Mouse (Mus musculus): Measurements from ENCODE around the gene Bod1. TPM values are rescaled to one million over a fixed set of nuclear protein-coding genes. Genes with fewer than 3 reads are reported as not detected.
A peak's percentile ranks its signal among the peaks of the same experiment; 100 is the strongest.

The Bod1 gene
- polyA plus RNA-seq, 1 experiment from 2014 or later: 133 TPM

- Histone ChIP-seq H3K4me2 (no peak overlapping the region), H3K4me1 (replicated peaks) (no peaks in the 10 kb centered on the region), H3K27ac (replicated peaks) (no peak overlapping the region), H3K9me3 (no peaks in the 10 kb centered on the region), H3K27me3 (no peaks in the 10 kb centered on the region), H3K36me3 (peaks cover 55% of the 10 kb centered on the region), H3K9ac (no peak overlapping the region), H3K4me3 (no peak overlapping the region)
- WGBS: 82% methylated on average over 5 of the region's 5 CpGs
- ATAC-seq (ENCODE audit: low FRiP score, low read depth): no peak
Measured at GRCm38 (mm10) chr11:31662872-31663446, 8.7 kb downstream of the Bod1 start.

DNA sequence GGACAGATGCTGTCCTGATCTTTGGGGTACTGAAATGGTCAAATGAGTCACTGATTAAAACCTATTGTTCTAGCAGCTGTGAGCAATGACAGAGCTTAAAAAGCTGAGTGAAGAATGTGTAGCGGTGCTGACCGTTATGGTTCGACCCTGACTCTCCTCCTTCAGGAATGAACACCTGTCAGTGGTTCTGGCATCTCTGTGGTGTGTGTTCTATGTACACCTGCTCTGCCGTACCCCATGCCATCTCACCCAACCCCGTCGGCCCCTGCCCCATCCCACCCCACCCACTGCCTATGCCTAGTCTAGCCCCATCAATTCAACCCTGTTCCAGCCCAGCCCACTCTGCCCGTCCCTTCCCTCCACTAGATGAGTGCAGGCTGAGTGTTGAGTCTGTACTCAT, 9.5 kb downstream of the Bod1 start:
- H3K36me3 ChIP-seq: peaks cover 49% of the 10 kb centered on the region
- no peak for ATAC-seq (ENCODE audit: low FRiP score, low read depth)

DNA sequence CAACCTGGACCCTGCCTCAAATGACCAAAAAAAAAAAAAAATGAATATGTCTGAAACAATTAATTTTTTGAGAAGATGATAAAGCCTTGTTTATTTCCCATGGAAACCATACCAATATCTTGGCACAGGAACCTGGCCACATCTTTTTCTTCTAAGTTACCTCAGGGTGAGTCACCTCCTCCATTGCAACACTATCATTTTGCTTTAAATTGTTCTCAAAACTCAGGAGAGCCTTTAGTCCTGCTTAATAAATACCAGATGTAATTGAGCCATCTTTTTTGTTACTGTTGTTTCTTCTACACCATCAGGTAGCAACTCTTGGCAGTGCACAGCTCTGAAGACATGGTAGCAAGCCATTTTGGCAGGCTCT, 13.9 kb downstream of the Bod1 start:
- no peak overlapping the region for H3K9ac ChIP-seq
- H3K4me2 ChIP-seq: no peak overlapping the region
- no peaks in the 10 kb centered on the region for H3K27me3 ChIP-seq
- ATAC-seq (ENCODE audit: low FRiP score, low read depth): no peak
- no peak overlapping the region for H3K4me3 ChIP-seq
- no peaks in the 10 kb centered on the region for H3K4me1 ChIP-seq (replicated peaks)
- 0 out of 2 replicates have a peak, but pooled peaks cover 6% of the 10 kb centered on the region for H3K36me3 ChIP-seq
- H3K9me3 ChIP-seq: no peaks in the 10 kb centered on the region
- no peak overlapping the region for H3K27ac ChIP-seq (replicated peaks)

More for the DNA sequence above, 9.5 kb downstream of the Bod1 start:
- no peaks in the 10 kb centered on the region for H3K27me3 ChIP-seq
- no peak overlapping the region for H3K27ac ChIP-seq (replicated peaks)
- no peak overlapping the region for H3K4me2 ChIP-seq
- H3K9me3 ChIP-seq: no peaks in the 10 kb centered on the region
- H3K9ac ChIP-seq: no peak overlapping the region
- WGBS: 84% methylated on average over 7 of the region's 7 CpGs
- H3K4me3 ChIP-seq: no peak overlapping the region
- H3K4me1 ChIP-seq (replicated peaks): no peaks in the 10 kb centered on the region

- no peaks in the 10 kb centered on the region for H3K9me3 ChIP-seq
- H3K27me3 ChIP-seq: no peaks in the 10 kb centered on the region
- no peak overlapping the region for H3K4me3 ChIP-seq
- 0 out of 2 replicates have a peak, but pooled peaks cover 2% of the 10 kb centered on the region for H3K36me3 ChIP-seq
- no peak overlapping the region for H3K9ac ChIP-seq
- no peak overlapping the region for H3K4me2 ChIP-seq
- no peak for ATAC-seq (ENCODE audit: low FRiP score, low read depth)
- 80% methylated on average over 5 of the region's 5 CpGs for WGBS
- H3K27ac ChIP-seq (replicated peaks): no peak overlapping the region
- no peaks in the 10 kb centered on the region for H3K4me1 ChIP-seq (replicated peaks)
Measured at GRCm38 (mm10) chr11:31657168-31657805, 14.4 kb downstream of the Bod1 start.

- Histone ChIP-seq H3K27ac (replicated peaks) (no peak overlapping the region), H3K27me3 (no peaks in the 10 kb centered on the region), H3K9me3 (no peaks in the 10 kb centered on the region), H3K9ac (no peak overlapping the region), H3K4me3 (no peak overlapping the region), H3K4me2 (no peak overlapping the region), H3K36me3 (no peaks in the 10 kb centered on the region), H3K4me1 (replicated peaks) (no peaks in the 10 kb centered on the region)
- no peak for ATAC-seq (ENCODE audit: low FRiP score, low read depth)
- 66% methylated on average over 2 of the region's 2 CpGs for WGBS
Measured at GRCm38 (mm10) chr11:31649507-31649906, 22.2 kb downstream of the Bod1 start.

DNA sequence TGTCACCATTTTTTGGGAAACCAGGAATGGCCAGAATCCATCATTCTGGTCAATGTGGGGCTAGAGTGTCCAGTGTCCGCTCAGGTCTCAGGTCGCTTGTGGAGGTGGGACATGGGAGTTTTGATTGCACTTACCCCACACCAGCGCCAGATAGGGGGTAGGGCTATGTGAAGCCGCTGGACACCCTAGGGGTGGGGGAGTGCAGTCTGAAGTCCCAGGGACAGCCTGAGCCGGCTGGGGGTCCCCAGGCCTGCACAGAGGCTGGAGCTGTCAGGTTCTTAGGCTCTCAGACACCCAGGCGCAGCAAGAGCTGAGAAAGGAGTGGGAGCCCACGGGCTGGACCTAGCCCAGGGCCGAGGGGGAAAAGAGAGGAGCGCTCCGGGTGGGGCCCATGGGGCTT, 24.4 kb downstream of the Bod1 start:
- Histone ChIP-seq H3K9ac (no peak overlapping the region), H3K27me3 (no peaks in the 10 kb centered on the region), H3K4me3 (no peak overlapping the region), H3K9me3 (no peaks in the 10 kb centered on the region), H3K4me2 (no peak overlapping the region), H3K27ac (replicated peaks) (no peak overlapping the region), H3K36me3 (no peaks in the 10 kb centered on the region), H3K4me1 (replicated peaks) (no peaks in the 10 kb centered on the region)
- 92% methylated on average over 10 of the region's 10 CpGs for WGBS
- ATAC-seq (ENCODE audit: low FRiP score, low read depth): no peak

GRCm38 (mm10) chr11:31646571-31646970, 25.1 kb downstream of the Bod1 start:
- H3K36me3 ChIP-seq: no peaks in the 10 kb centered on the region
- no peaks in the 10 kb centered on the region for H3K4me1 ChIP-seq (replicated peaks)
- H3K4me2 ChIP-seq: no peak overlapping the region
- no peaks in the 10 kb centered on the region for H3K9me3 ChIP-seq
- no peak overlapping the region for H3K9ac ChIP-seq
- ATAC-seq (ENCODE audit: low FRiP score, low read depth): no peak
- no peaks in the 10 kb centered on the region for H3K27me3 ChIP-seq
- 67% methylated on average over 1 of the region's 1 CpGs for WGBS
- H3K27ac ChIP-seq (replicated peaks): no peak overlapping the region
- no peak overlapping the region for H3K4me3 ChIP-seq

DNA sequence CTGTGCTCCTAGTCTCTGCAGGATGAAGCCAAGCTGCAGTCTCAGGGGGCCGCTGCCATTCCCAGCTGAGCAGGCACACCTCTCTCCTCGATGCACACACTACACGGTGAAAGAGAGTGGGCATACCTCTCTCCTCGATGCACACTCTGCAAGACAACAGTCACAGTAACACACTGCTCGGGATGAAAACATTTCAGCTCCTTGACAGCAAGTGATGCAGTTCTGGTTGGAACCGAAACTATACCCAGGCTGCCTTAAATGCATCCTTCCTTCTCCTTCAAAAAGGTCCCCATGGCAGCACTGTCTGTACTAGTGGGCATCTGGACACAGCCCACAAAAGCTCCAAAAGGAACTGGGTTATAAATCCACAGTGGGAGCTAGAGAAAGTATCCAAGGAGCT, 28.6 kb downstream of the Bod1 start:
- Histone ChIP-seq H3K4me3 (no peak overlapping the region), H3K27ac (replicated peaks) (no peak overlapping the region), H3K9me3 (no peaks in the 10 kb centered on the region), H3K9ac (no peak overlapping the region), H3K4me2 (no peak overlapping the region), H3K36me3 (no peaks in the 10 kb centered on the region), H3K4me1 (replicated peaks) (no peaks in the 10 kb centered on the region), H3K27me3 (no peaks in the 10 kb centered on the region)
- no peak for ATAC-seq (ENCODE audit: low FRiP score, low read depth)
- 66% methylated on average over 6 of the region's 6 CpGs for WGBS

DNA sequence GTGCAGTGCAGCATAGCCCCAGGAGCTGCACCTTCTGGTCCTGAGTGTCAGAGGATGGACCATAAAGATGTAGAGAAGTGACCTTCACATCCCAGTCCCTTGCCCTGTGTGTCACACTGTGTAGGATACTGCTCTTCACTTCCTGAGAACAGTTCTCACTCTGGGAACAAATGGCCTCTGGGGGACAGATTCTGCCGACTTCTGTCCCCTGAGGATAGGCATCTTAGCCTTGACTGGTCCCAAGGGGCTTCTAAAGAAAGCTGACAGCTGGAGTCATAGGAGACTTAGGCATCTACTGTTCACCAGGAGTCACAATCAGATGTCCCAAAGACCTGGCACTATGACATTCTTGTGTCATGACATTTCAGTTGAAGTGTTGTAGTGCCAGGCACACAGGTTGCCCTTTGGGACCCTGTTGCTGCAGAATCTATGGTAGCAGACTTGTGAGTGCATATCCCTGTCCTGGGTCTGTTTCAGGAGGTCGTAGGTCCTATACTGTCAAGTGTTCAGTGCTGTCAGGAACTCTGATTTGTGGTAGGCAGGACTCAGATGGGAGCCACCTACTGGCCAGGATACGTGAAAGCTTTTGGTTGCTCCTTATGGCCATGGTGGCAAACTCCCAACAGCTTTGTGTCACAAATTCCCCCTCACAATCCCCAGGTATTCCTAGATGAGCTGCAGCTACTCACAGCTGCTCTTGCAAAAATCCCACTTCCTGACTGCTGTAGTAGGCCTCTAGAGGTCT, 30.4 kb downstream of the Bod1 start:
- Histone ChIP-seq H3K27ac (replicated peaks) (no peak overlapping the region), H3K4me1 (replicated peaks) (no peaks in the 10 kb centered on the region), H3K9ac (no peak overlapping the region), H3K4me2 (no peak overlapping the region), H3K36me3 (no peaks in the 10 kb centered on the region), H3K4me3 (no peak overlapping the region), H3K27me3 (no peaks in the 10 kb centered on the region), H3K9me3 (no peaks in the 10 kb centered on the region)
- 62% methylated on average over 3 of the region's 3 CpGs for WGBS
- no peak for ATAC-seq (ENCODE audit: low FRiP score, low read depth)

- WGBS: 77% methylated on average over 5 of the region's 5 CpGs
- Histone ChIP-seq H3K4me3 (no peak overlapping the region), H3K4me1 (replicated peaks) (no peaks in the 10 kb centered on the region), H3K9ac (no peak overlapping the region), H3K27me3 (no peaks in the 10 kb centered on the region), H3K36me3 (no peaks in the 10 kb centered on the region), H3K27ac (replicated peaks) (no peak overlapping the region), H3K4me2 (no peak overlapping the region), H3K9me3 (no peaks in the 10 kb centered on the region)
- no peak for ATAC-seq (ENCODE audit: low FRiP score, low read depth)
Measured at GRCm38 (mm10) chr11:31640187-31640586, 31.5 kb downstream of the Bod1 start.

DNA sequence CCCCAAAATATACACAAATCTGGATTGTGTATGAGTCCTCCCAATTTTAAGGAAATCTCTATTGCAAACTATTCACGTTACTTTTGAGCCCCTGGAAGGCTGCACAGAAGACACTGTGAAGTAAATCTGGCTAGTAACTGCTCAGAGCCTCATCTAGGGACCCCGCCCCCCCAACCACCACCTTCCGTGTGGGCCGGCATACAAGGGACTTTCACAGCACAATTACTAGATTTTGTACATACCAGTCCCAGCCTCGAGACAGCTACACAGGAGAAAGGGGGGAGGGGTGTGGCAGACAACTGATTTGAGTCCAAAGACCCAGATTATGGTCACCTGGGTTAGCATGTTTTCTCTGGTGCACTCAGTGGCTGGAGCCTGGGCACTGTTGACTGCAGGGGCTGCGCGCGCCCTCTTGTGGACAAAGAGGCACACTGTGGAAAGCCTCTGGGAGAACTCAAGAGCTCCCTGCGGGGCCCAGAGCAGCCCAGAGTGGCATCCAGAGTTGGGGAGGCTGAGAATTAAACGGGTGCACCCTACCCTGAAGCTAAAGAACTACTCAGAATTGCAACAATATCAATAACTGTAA, 33.8 kb downstream of the Bod1 start:
- Histone ChIP-seq H3K27me3 (no peaks in the 10 kb centered on the region), H3K4me1 (replicated peaks) (no peaks in the 10 kb centered on the region), H3K9me3 (no peaks in the 10 kb centered on the region), H3K36me3 (no peaks in the 10 kb centered on the region), H3K4me2 (no peak overlapping the region), H3K4me3 (no peak overlapping the region), H3K27ac (replicated peaks) (no peak overlapping the region), H3K9ac (no peak overlapping the region)
- WGBS: 29% methylated on average over 10 of the region's 10 CpGs
- peak; percentile 76; the same call in 1 of the 2 replicates for ATAC-seq (ENCODE audit: low FRiP score, low read depth)

DNA sequence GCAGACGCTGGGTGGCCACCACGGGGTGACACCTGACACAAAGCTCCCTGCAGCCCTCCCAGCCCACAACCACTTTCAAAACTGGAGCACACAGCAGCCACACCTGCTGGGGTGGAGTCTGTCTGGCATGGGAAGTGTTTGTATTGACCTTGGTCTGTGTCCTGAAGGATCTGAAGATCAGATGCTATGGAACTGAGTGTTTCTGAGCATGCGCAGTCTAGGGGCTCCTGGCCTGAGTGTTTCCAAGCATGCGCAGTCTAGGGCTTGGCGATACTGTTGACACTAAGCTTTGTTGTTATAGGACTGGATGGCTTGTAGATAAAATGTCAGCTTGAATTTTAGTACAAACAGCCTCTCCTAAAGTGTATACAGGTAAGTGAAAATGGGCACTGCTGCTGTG, 43.0 kb downstream of the Bod1 start:
- Histone ChIP-seq H3K4me3 (no peak overlapping the region), H3K9me3 (no peaks in the 10 kb centered on the region), H3K4me2 (no peak overlapping the region), H3K27ac (replicated peaks) (no peak overlapping the region), H3K4me1 (replicated peaks) (no peaks in the 10 kb centered on the region), H3K27me3 (no peaks in the 10 kb centered on the region), H3K36me3 (no peaks in the 10 kb centered on the region), H3K9ac (no peak overlapping the region)
- WGBS: 88% methylated on average over 5 of the region's 5 CpGs
- no peak for ATAC-seq (ENCODE audit: low FRiP score, low read depth)

Data from hindbrain, embryonic 15.5 days (tissue).